Comparison of ENCODE assay signal across 21 mouse cellular contexts in the genomic region with DNA sequence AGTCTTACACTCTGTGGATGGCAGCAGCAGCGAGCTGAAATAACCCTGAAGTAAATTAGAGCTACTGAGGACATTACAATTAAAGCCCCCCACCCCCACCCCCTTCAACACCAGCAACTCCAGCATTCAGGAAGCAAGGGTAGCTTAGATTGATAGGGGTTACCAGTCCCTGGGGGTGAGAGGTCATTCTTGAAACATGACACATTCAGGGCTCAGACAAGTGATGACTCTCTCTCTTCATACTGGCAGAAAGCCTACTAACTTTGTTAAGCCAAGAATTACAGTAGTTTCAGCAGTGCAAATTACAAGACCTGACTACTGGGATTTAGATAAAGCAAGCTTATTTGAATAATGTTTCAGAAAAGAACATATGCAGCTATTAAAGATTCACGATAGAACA.
A peak's percentile ranks its signal among the peaks of the same experiment; 100 is the strongest.
DNase-seq lines count a peak whose midpoint lies in the region; ATAC-seq and TF ChIP-seq lines count a peak whose summit lies in the region.
"Had no signal": no experiment of that assay in that cellular context is flagged by ENCODE, and none has a peak within 500 bp of the region (broad histone marks: within the 10 kb centered on the region; RNA-seq: fewer than 3 reads in every experiment).

No protein-coding gene starts in this region.

- no peak for ATAC-seq in hindbrain, postnatal 0 days
- ATAC-seq in hindbrain, embryonic 13.5 days (ENCODE audit: low FRiP score): no peak
- peak; percentile 82 for ATAC-seq in neural tube, embryonic 11.5 days (ENCODE audit: insufficient read depth, low FRiP score, low TSS enrichment)
- ATAC-seq in intestine, embryonic 15.5 days: no peak
- ATAC-seq: forebrain, embryonic 15.5 days; intestine, postnatal 0 days; midbrain, embryonic 13.5 days had no signal

- no peaks in the 10 kb centered on the region for H3K36me3 ChIP-seq in hindbrain, postnatal 0 days (ENCODE audit: insufficient read depth, low read length)
- no peaks in the 10 kb centered on the region for H3K36me3 ChIP-seq in hindbrain, embryonic 13.5 days
- H3K36me3 ChIP-seq in neural tube, embryonic 11.5 days (ENCODE audit: control insufficient read depth, insufficient read depth, low read length): no peaks in the 10 kb centered on the region
- no peaks in the 10 kb centered on the region for H3K36me3 ChIP-seq in intestine, embryonic 15.5 days
- H3K36me3 ChIP-seq: forebrain, embryonic 15.5 days; heart, embryonic 10.5 days; hindbrain, embryonic 15.5 days; midbrain, embryonic 13.5 days had no signal

- no peaks in the 10 kb centered on the region for H3K27me3 ChIP-seq in hindbrain, postnatal 0 days (ENCODE audit: insufficient read depth, low read length)
- no peaks in the 10 kb centered on the region for H3K27me3 ChIP-seq in hindbrain, embryonic 13.5 days
- H3K27me3 ChIP-seq in neural tube, embryonic 11.5 days (ENCODE audit: control insufficient read depth, insufficient read depth, low read length): no peaks in the 10 kb centered on the region
- H3K27me3 ChIP-seq in intestine, embryonic 15.5 days (replicated peaks): no peaks in the 10 kb centered on the region
- H3K27me3 ChIP-seq: forebrain, embryonic 15.5 days; hindbrain, embryonic 15.5 days; midbrain, embryonic 13.5 days had no signal

- no peaks in the 10 kb centered on the region for H3K9me3 ChIP-seq in hindbrain, postnatal 0 days (ENCODE audit: low read length)
- no peaks in the 10 kb centered on the region for H3K9me3 ChIP-seq in hindbrain, embryonic 13.5 days
- no peaks in the 10 kb centered on the region for H3K9me3 ChIP-seq in neural tube, embryonic 11.5 days (ENCODE audit: control insufficient read depth, low read length)
- no peaks in the 10 kb centered on the region for H3K9me3 ChIP-seq in intestine, embryonic 15.5 days
- H3K9me3 ChIP-seq: forebrain, embryonic 15.5 days; heart, embryonic 10.5 days; hindbrain, embryonic 15.5 days; midbrain, embryonic 13.5 days had no signal

- H3K4me2 ChIP-seq in hindbrain, postnatal 0 days (ENCODE audit: low read depth, low read length): no peak overlapping the region
- H3K4me2 ChIP-seq in hindbrain, embryonic 13.5 days: no peak overlapping the region
- no peak overlapping the region for H3K4me2 ChIP-seq in neural tube, embryonic 11.5 days (ENCODE audit: low read depth)
- H3K4me2 ChIP-seq in intestine, embryonic 15.5 days (replicated peaks): no peak overlapping the region
- H3K4me2 ChIP-seq: forebrain, embryonic 15.5 days; hindbrain, embryonic 15.5 days; midbrain, embryonic 13.5 days had no signal

- H3K27ac ChIP-seq in hindbrain, postnatal 0 days: no peak overlapping the region
- no peak overlapping the region for H3K27ac ChIP-seq in hindbrain, embryonic 13.5 days
- no peak overlapping the region for H3K27ac ChIP-seq in neural tube, embryonic 11.5 days (ENCODE audit: low read depth, low read length)
- H3K27ac ChIP-seq in intestine, embryonic 15.5 days: no peak overlapping the region
- H3K27ac ChIP-seq: forebrain, embryonic 15.5 days; heart, embryonic 10.5 days; hindbrain, embryonic 15.5 days; layer of hippocampus, adult 2 months; liver, embryonic 14.5 days; midbrain, embryonic 13.5 days had no signal

- no peak overlapping the region for H3K9ac ChIP-seq in hindbrain, postnatal 0 days (replicated peaks; ENCODE audit: low read length)
- no peak overlapping the region for H3K9ac ChIP-seq in hindbrain, embryonic 13.5 days
- no peak overlapping the region for H3K9ac ChIP-seq in neural tube, embryonic 11.5 days (ENCODE audit: low read length)
- no peak overlapping the region for H3K9ac ChIP-seq in intestine, embryonic 15.5 days
- H3K9ac ChIP-seq: forebrain, embryonic 15.5 days; hindbrain, embryonic 15.5 days; liver, embryonic 14.5 days; midbrain, embryonic 13.5 days had no signal

- peak; percentile 4 for DNase-seq in hindbrain, postnatal 0 days (ENCODE audit: low spot score)
- peak; percentile 15 for DNase-seq in neural tube, embryonic 11.5 days (ENCODE audit: low spot score)
- no peak for DNase-seq in neural tube, embryonic 10.5 days (ENCODE audit: extremely low spot score, low spot score)
- DNase-seq in embryo, embryonic 11 days: peak; percentile 53
- DNase-seq in MN1 (ENCODE audit: low spot score): no peak
- DNase-seq: adrenal gland, adult 8-10 months; B cell, adult 2 months; cerebellum, adult 9-11 months; heart, postnatal 14 days; layer of hippocampus, postnatal 36 days; right cerebral cortex, postnatal 25 days; thymus, adult 2 months had no signal

- H3K4me3 ChIP-seq in hindbrain, postnatal 0 days (ENCODE audit: low read length): no peak overlapping the region
- no peak overlapping the region for H3K4me3 ChIP-seq in hindbrain, embryonic 13.5 days
- no peak overlapping the region for H3K4me3 ChIP-seq in neural tube, embryonic 11.5 days (ENCODE audit: low read depth, low read length)
- H3K4me3 ChIP-seq in intestine, embryonic 15.5 days (replicated peaks): no peak overlapping the region
- H3K4me3 ChIP-seq: forebrain, embryonic 15.5 days; heart, embryonic 10.5 days; hindbrain, embryonic 15.5 days; layer of hippocampus, adult 2 months; midbrain, embryonic 13.5 days had no signal

- no peak for TF ChIP-seq CTCF in hindbrain, postnatal 0 days (IDR thresholded peaks at IDR 0.05; ENCODE audit: low read depth)

- H3K4me1 ChIP-seq in hindbrain, postnatal 0 days (ENCODE audit: insufficient read depth, low read length): no peaks in the 10 kb centered on the region
- peaks cover 4% of the 10 kb centered on the region; the same call in 1 of the 2 replicates for H3K4me1 ChIP-seq in hindbrain, embryonic 13.5 days (replicated peaks)
- no peaks in the 10 kb centered on the region for H3K4me1 ChIP-seq in neural tube, embryonic 11.5 days (ENCODE audit: control insufficient read depth, insufficient read depth, low read length)
- H3K4me1 ChIP-seq in intestine, embryonic 15.5 days (replicated peaks): no peaks in the 10 kb centered on the region
- H3K4me1 ChIP-seq: forebrain, embryonic 15.5 days; hindbrain, embryonic 15.5 days had no signal

- WGBS in hindbrain, postnatal 0 days: 45% methylated on average over 2 of the region's 2 CpGs
- 55% methylated on average over 2 of the region's 2 CpGs for WGBS in hindbrain, embryonic 13.5 days
- WGBS in neural tube, embryonic 11.5 days: 51% methylated on average over 2 of the region's 2 CpGs
- 56% methylated on average over 2 of the region's 2 CpGs for WGBS in intestine, embryonic 15.5 days

Comparison
In these comparisons a context has a peak if more than half of its experiments do, and no peak if none do; other contexts are left out.
1. DNase-seq: peak in hindbrain, postnatal 0 days (single experiment), neural tube, embryonic 11.5 days (single experiment) and embryo, embryonic 11 days (single experiment); none in neural tube, embryonic 10.5 days (single experiment) and MN1 (single experiment).